Mouse (Mus musculus): ENCODE results near the gene Gm8994.

Gene Gm8994

GRCm38 (mm10) chr6:136358471-136358870, 31.1 kb downstream of the Gm8994 start:
- DNase-seq (ENCODE audit: low read depth, low spot score) = no peak

DNA sequence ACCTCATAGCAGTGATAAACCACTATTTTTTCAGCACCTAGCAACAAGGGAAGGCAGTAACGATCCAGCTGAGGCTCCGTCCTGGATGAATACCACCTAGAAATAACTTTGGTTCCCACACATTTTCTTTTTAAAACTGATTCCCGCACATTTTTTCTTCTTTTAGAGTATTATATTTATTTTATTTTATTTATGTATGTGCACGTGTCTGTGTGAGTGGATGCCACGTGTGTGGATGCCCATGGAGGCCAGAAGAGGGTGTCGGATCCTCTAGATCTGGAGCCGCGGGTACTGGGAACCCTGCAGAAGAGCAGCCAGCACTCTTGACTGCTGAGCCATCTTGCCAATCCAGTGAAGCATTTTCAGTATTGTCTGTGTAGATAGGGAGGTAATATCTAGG, 36.0 kb downstream of the Gm8994 start:
- no peak for DNase-seq (ENCODE audit: low read depth, low spot score)

DNA sequence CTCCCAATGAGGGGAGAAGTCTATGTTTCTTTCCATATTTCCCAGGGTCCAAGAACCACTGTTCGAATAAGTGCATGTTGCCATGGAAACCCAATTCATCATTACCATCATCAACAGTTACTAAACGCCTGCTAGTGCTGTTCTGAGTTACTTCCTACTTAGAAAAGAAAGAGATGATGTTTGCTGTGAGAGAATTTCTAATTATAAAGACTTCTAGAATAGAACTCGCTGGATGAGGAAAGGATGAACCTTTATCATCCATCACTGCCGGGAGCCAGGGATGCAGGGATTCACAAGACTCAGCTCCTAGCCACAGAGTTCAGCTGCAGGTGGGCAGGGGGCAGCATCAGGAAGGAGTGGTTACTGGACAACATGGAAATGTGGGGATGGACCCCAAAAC, 36.7 kb downstream of the Gm8994 start:
- DNase-seq (ENCODE audit: low read depth, low spot score) = no peak

DNA sequence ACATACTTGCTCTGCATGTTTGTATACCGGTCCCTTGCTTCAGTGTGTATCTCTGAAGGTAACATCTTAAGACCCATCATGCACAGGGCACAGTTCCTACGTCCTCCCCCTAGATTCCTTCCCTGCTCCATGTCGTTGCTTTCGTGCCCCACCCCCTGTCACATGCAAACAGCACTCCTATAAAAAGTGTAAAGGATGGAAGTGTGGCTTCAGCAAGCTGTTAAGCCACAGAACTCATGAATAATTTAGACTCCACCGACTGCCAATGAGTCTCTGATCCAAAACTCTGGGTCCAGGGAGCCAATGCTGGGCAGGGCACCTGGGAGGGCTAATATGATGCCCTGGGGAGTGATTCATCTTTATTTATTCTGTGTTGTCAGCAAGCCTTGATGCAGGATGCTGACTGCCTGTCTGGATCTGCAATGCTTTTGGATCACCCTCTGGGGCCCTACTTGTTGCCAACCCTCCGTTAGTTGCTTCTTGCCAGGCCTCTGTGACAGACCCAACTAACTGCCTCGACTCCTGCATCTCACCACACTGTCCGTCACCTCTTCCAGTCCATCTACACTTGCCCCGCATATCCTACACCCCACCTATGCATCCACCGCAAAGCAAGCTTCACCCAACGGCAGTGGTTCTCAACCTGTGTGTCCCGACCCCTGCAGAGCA, 37.2 kb downstream of the Gm8994 start:
- no peak for DNase-seq (ENCODE audit: low read depth, low spot score)

GRCm38 (mm10) chr6:136376097-136376496, 48.8 kb downstream of the Gm8994 start:
- DNase-seq (ENCODE audit: low read depth, low spot score) = no peak
